Mouse (Mus musculus) lung, postnatal 0 days (tissue): ENCODE data around the gene Psmd8. TPM values are rescaled to one million over a fixed set of nuclear protein-coding genes. Genes with fewer than 3 reads are reported as not detected.

Experiments used
- ATAC-seq: fragments of 200-750 bp; cut with Nextera tagmentation; 2 replicates; pipeline ENCODE4 v1.8.0; 2017; ENCODE audit warnings: moderate library complexity
- DNase-seq: peaks from one replicate; pipeline ENCODE4 v3.0.0-alpha.2; 2016; ENCODE audit warnings: low spot score
- H3K27ac ChIP-seq: fragments of 300-500 bp; sonication (generic); 2 replicates; pipeline ENCODE4 v1.5.1; 2014; ENCODE audit warnings: antibody characterized with exemption, mild to moderate bottlenecking, low read length, mixed read lengths
- H3K27me3 ChIP-seq: fragments of 300-500 bp; sonication (generic); replicated peaks from 2 replicates; pipeline ENCODE4 v1.6.1; 2014; ENCODE audit warnings: low read length, mixed read lengths; ENCODE audit not compliant: insufficient read depth
- H3K36me3 ChIP-seq: fragments of 300-500 bp; sonication (generic); 2 replicates; pipeline ENCODE4 v1.6.1; 2014; ENCODE audit warnings: low read length, mixed read lengths; ENCODE audit not compliant: insufficient read depth
- H3K4me1 ChIP-seq: fragments of 300-500 bp; sonication (generic); 2 replicates; pipeline ENCODE4 v1.6.1; 2014; ENCODE audit warnings: antibody characterized with exemption, low read depth, low read length, mixed read lengths; ENCODE audit not compliant: insufficient read depth
- H3K4me2 ChIP-seq: fragments of 300-500 bp; sonication (generic); replicated peaks from 2 replicates; pipeline ENCODE4 v1.6.1; 2014; ENCODE audit warnings: low read depth, mild to moderate bottlenecking, low read length, moderate library complexity, mixed read lengths
- H3K4me3 ChIP-seq: fragments of 300-500 bp; sonication (generic); 2 replicates; pipeline ENCODE4 v1.5.1; 2014; ENCODE audit warnings: low read depth, low read length
- H3K9ac ChIP-seq: fragments of 300-500 bp; sonication (generic); replicated peaks from 2 replicates; pipeline ENCODE4 v1.6.1; 2014; ENCODE audit warnings: low read depth, mild to moderate bottlenecking
- H3K9me3 ChIP-seq: fragments of 300-500 bp; sonication (generic); 2 replicates; pipeline ENCODE4 v1.6.1; 2016; ENCODE audit warnings: low read length, mixed read lengths
- CTCF ChIP-seq: IDR thresholded peaks from 2 replicates; pipeline ENCODE4 v1.5.1; 2016; ENCODE audit warnings: antibody characterized with exemption, mild to moderate bottlenecking
- EP300 ChIP-seq: IDR thresholded peaks from 2 replicates; pipeline ENCODE4 v1.6.1; 2016; ENCODE audit warnings: antibody characterized with exemption, mild to moderate bottlenecking, control low read depth
- WGBS: fragments of 180-500 bp; shearing (Covaris S2); extraction: QIAGEN DNeasy Blood & Tissue Kit; methylation state at CpG from one replicate; pipeline ENCODE4 v1.1.7; 2014; 5-methylcytosine and 5-hydroxymethylcytosine counted together
- polyA plus RNA-seq: library from polyadenylated mRNA; unstranded; fragments of >200 nt; fragmentation: Nextera tagmentation; extraction: Ambion mirVana; gene quantifications from 2 replicates; pipeline ENCODE4 v1.2.1, GENCODE M21; 2015

Gene Psmd8
- polyA plus RNA-seq, 1 experiment from 2014 or later = 250 TPM

GRCm38 (mm10) chr7:29162750-29163525 is 17.6 kb downstream of the Psmd8 start:
- Histone ChIP-seq H3K4me1 (no peaks in the 10 kb centered on the region; the same call in 1 of the 2 replicates), H3K27me3 (no peaks in the 10 kb centered on the region), H3K36me3 (no peaks in the 10 kb centered on the region), H3K4me3 (no peak overlapping the region), H3K27ac (peak overlapping the region; percentile 76), H3K4me2 (peak overlapping the region; percentile 25), H3K9me3 (no peaks in the 10 kb centered on the region), H3K9ac (no peak overlapping the region)
- 10% methylated on average over 9 of the region's 9 CpGs for WGBS
- TF ChIP-seq EP300 = no peak
- no peak for TF ChIP-seq CTCF
- peak; percentile 89 for DNase-seq
- peak; percentile 92 for ATAC-seq

GRCm38 (mm10) chr7:29162294-29162693 is 18.2 kb downstream of the Psmd8 start:
- Histone ChIP-seq H3K36me3 (no peaks in the 10 kb centered on the region), H3K9ac (no peak overlapping the region), H3K9me3 (no peaks in the 10 kb centered on the region), H3K27me3 (no peaks in the 10 kb centered on the region), H3K4me3 (no peak overlapping the region), H3K27ac (peak overlapping the region; percentile 76), H3K4me2 (peak overlapping the region; percentile 25), H3K4me1 (no peaks in the 10 kb centered on the region; the same call in 1 of the 2 replicates)
- DNase-seq = peak; percentile 69
- peak; percentile 79 for ATAC-seq
- no peak; the same call in 1 of the 2 replicates for TF ChIP-seq EP300
- TF ChIP-seq CTCF = no peak
- whole genome bisulfite sequencing = 44% methylated on average over 5 of the region's 5 CpGs

GRCm38 (mm10) chr7:29158264-29158663 is 22.2 kb downstream of the Psmd8 start:
- Histone ChIP-seq H3K36me3 (no peaks in the 10 kb centered on the region), H3K27ac (no peak overlapping the region), H3K27me3 (no peaks in the 10 kb centered on the region), H3K4me3 (no peak overlapping the region), H3K9ac (no peak overlapping the region), H3K4me1 (no peaks in the 10 kb centered on the region; the same call in 1 of the 2 replicates), H3K9me3 (no peaks in the 10 kb centered on the region), H3K4me2 (no peak overlapping the region)
- DNase-seq (no peak), ATAC-seq (no peak)
- 9% methylated on average over 5 of the region's 5 CpGs for WGBS
- TF ChIP-seq CTCF (no peak), EP300 (no peak)

GRCm38 (mm10) chr7:29155838-29156782 is 24.4 kb downstream of the Psmd8 start, which contains the start of gene Fam98c:
TSS of gene Fam98c (minus strand) at chr7:29156234.
- WGBS = 6% methylated on average over 55 of the region's 68 CpGs
- H3K4me1 ChIP-seq = no peaks in the 10 kb centered on the region
- peak; percentile 94 for DNase-seq
- H3K9ac ChIP-seq = peak within 1 kb of the TSS; percentile 75
- no peaks in the 10 kb centered on the region for H3K27me3 ChIP-seq
- peak; percentile 90 for ATAC-seq
- peak within 1 kb of the TSS; percentile 83 for H3K4me3 ChIP-seq
- H3K27ac ChIP-seq = peak within 1 kb of the TSS; percentile 93
- no peaks in the 10 kb centered on the region for H3K9me3 ChIP-seq
- H3K36me3 ChIP-seq = no peaks in the 10 kb centered on the region
- peak; percentile 58 for TF ChIP-seq CTCF
- TF ChIP-seq EP300 = no peak
- peak within 1 kb of the TSS; percentile 99 for H3K4me2 ChIP-seq

- ATAC-seq (peak; percentile 94), DNase-seq (peak; percentile 91)
- peak overlapping the region; percentile 93 for H3K27ac ChIP-seq
- H3K9ac ChIP-seq = peak overlapping the region; percentile 75
- H3K27me3 ChIP-seq = no peaks in the 10 kb centered on the region
- H3K36me3 ChIP-seq = no peaks in the 10 kb centered on the region
- no peaks in the 10 kb centered on the region for H3K9me3 ChIP-seq
- peak overlapping the region; percentile 83 for H3K4me3 ChIP-seq
- TF ChIP-seq CTCF = peak; percentile 40
- no peak for TF ChIP-seq EP300
- 8% methylated on average over 33 of the region's 37 CpGs for WGBS
- H3K4me1 ChIP-seq = no peaks in the 10 kb centered on the region
- peak overlapping the region; percentile 99 for H3K4me2 ChIP-seq
Measured at GRCm38 (mm10) chr7:29155196-29155837, 25.2 kb downstream of the Psmd8 start.
